Mouse (Mus musculus) small intestine, adult 2 months (tissue): ENCODE results near the gene Tmco4.

Experiments
- CTCF ChIP-seq: fragments of 200-500 bp; IDR thresholded peaks from 2 replicates; pipeline ENCODE4 v1.5.1; 2012; ENCODE audit warnings: low read depth, mild to moderate bottlenecking, control low read depth, inconsistent platforms, low read length, moderate library complexity, mixed read lengths; ENCODE audit not compliant: insufficient replicate concordance, insufficient read length; ENCODE audit errors: extremely low read depth
- POLR2A ChIP-seq: fragments of 200-500 bp; IDR thresholded peaks from 2 replicates; pipeline ENCODE4 v1.6.1; 2012; ENCODE audit warnings: low read depth, mild to moderate bottlenecking, control low read depth, inconsistent platforms, low read length, moderate library complexity

DNA sequence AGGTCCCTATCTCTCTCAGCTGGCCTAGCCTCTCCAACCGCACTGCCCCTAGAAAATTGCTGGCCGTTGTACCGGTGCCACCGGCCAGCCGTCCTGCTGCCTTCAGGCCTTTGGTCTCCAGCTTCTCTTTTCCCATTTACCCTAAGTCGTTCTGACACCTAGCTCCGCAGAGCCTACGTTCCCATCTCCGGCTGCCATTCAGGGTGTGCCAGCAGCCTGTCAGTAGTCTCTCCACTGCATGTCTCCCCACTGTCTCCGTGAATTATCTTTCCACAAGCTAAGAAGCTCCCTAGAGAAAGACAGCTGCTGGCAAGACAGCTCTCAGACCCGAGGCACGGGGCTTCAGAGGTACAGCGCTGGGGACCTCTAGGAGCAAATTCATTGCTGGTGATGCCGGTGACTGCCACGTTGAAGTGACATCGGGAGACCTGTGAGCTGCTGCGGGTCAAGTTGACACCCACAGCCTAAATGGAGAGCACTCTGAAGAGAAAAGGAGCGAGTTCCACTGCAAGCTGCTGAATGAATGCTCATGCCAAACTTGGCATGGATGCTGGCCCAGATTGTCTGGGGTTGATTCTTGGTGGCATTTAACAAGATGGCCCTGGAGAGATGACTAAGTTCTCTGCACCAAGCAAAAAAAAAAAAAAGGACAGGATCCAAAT lies 108.7 kb downstream of the Tmco4 start:
- TF ChIP-seq CTCF, result no peak
- TF ChIP-seq POLR2A, result no peak
